Mouse (Mus musculus) cerebellum, adult 2 months (tissue): ENCODE results near the gene Nfatc2. TPM values are rescaled to one million over a fixed set of nuclear protein-coding genes. Genes with fewer than 3 reads are reported as not detected.
A peak's percentile ranks its signal among the peaks of the same experiment; 100 is the strongest.

ENCODE experiments used
- DNase-seq, 2 experiments: peaks; one replicate each; pipeline ENCODE4 v3.0.0; 2021
- H3K27ac ChIP-seq: fragments of 200-500 bp; 2 replicates; pipeline ENCODE4 v1.5.1; 2012; ENCODE audit warnings: low read length, control low read depth, inconsistent platforms; ENCODE audit not compliant: insufficient read depth
- H3K27me3 ChIP-seq: fragments of 200-500 bp; 2 replicates; pipeline ENCODE4 v1.6.1; 2012; ENCODE audit warnings: inconsistent platforms, mild to moderate bottlenecking, low read length, moderate library complexity; ENCODE audit not compliant: control insufficient read depth, insufficient read depth
- H3K4me1 ChIP-seq: fragments of 200-500 bp; 2 replicates; pipeline ENCODE4 v1.6.1; 2011; ENCODE audit warnings: low read length; ENCODE audit not compliant: control insufficient read depth, insufficient read depth
- H3K4me3 ChIP-seq: fragments of 200-500 bp; replicated peaks from 2 replicates; pipeline ENCODE3; 2011; ENCODE audit warnings: mild to moderate bottlenecking, low read depth, low read length, control low read depth; ENCODE audit not compliant: insufficient read depth
- CTCF ChIP-seq: fragments of 200-500 bp; IDR thresholded peaks from 2 replicates; pipeline ENCODE4 v1.5.1; 2011; ENCODE audit warnings: low read depth, mild to moderate bottlenecking, control low read depth, low read length, moderate library complexity, borderline replicate concordance; ENCODE audit not compliant: insufficient read depth
- POLR2A ChIP-seq: fragments of 200-500 bp; IDR thresholded peaks from 2 replicates; pipeline ENCODE4 v1.6.1; 2011; ENCODE audit warnings: low read length, control low read depth, borderline replicate concordance; ENCODE audit not compliant: insufficient read depth
- WGBS: fragments of 180-500 bp; shearing (Covaris S2); methylation state at CpG from one replicate; pipeline ENCODE4 v1.1.7; 2018; 5-methylcytosine and 5-hydroxymethylcytosine counted together
- polyA plus RNA-seq: library from polyadenylated mRNA; depleted of rRNA; stranded (reverse); fragments of >200 nt; gene quantifications from 2 replicates; pipeline ENCODE4 v1.2.3, GENCODE M21; 2012

The Nfatc2 gene
- polyA plus RNA-seq, 1 experiment, result 26.0 TPM

DNA sequence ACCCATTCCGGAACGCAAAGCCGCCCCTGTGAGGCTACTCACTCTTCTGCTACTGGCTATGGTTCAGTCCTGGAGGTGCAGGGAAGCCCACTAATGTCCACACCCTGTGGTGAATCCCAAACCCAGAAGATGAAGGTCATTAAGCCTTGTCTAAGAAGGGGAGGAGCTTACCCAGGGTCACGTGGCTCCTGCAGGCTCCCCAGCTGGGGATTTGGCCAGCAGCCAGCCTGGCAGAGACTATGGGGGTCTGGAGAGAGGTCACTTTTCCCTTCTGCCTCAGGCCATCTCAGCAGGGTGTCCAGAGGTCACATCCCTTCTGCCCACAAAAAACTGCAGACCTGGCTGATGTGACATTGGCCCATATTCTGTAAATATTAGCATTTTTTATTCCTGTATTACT, 153.9 kb downstream of the Nfatc2 start:
- no peak for DNase-seq
- 23% methylated on average over 4 of the region's 4 CpGs for WGBS
- no peaks in the 10 kb centered on the region for H3K4me1 ChIP-seq
- H3K4me3 ChIP-seq, result no peak overlapping the region
- no peak for TF ChIP-seq POLR2A
- TF ChIP-seq CTCF, result no peak
- H3K27ac ChIP-seq, result no peak overlapping the region
- H3K27me3 ChIP-seq, result no peaks in the 10 kb centered on the region; the same call in 1 of the 2 replicates

DNA sequence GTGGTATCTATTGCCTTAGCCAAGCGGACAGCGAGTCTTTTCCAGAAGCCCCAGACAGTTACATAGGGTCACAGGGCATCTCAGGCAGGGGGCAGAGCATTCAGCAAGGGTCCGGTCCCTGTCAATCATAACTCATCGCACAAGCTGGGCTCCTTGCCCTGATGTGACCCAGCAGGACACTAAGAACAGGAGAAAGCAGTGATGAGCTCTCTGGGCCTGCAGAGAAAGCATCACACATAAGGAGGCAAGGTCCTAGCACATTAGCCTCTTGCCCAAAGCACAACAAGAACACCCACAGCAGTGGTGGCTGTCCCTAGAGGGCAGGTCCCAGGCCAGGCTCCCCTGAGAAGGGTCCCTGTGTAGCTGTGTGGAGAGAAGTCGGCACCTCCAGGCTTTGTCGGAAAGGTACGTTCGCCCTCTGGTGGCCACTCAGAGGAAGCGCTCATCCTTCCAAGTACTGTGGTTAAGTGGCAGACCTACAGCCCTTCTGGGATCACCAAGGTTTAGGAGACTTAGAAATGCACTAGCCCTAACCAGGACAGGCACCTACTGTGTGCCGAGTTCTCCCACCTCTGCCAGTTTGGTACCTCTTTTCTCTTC, 156.1 kb downstream of the Nfatc2 start:
- Histone ChIP-seq H3K27ac (no peak overlapping the region), H3K4me3 (no peak overlapping the region), H3K27me3 (no peaks in the 10 kb centered on the region), H3K4me1 (peaks cover 8% of the 10 kb centered on the region)
- peak; percentile 44 to 59 for DNase-seq
- WGBS, result 22% methylated on average over 10 of the region's 10 CpGs
- TF ChIP-seq CTCF (peak; percentile 95), POLR2A (no peak)

DNA sequence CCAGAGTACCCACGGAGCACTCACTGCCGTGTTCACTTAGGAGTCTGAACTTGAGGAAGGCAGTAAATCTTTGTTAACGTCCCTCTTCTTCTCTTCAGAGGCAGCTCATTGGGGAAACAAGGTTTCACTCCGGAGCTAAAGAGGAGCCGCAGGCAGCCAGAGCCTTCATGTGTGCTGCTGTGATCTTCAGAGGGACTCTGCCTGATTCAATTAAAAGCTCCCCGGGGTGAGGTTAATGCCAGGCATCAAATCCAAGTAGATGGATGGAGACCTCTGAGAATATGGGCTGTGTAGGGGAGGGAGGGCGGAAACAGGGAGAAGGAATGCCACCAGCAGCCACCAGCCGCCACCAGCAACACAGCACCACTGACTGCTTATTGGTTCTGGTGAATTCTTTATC, 157.3 kb downstream of the Nfatc2 start:
- peaks cover 10% of the 10 kb centered on the region for H3K4me1 ChIP-seq
- H3K27ac ChIP-seq, result no peak overlapping the region
- H3K27me3 ChIP-seq, result no peaks in the 10 kb centered on the region
- TF ChIP-seq POLR2A (no peak), CTCF (no peak)
- 42% methylated on average over 8 of the region's 8 CpGs for WGBS
- DNase-seq, result no peak
- H3K4me3 ChIP-seq, result no peak overlapping the region

DNA sequence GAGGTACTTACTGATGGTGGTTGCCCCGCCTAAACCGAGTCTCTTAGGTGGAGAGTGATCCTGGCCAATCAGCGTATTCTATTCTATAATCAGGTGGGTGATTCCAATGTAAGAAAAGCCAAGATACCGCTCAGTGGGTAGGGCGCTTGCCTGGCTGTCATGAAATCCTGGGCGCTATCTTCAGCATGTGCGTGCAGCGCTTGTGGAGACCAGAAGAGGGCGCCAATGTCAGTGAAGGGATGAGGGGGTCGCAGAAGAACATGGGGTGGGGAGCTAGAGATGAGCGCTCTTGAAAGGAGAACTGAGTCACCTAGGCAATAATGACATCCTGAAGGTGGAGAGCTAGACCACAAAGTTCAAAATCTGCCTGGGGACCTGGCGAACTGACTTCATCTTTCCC, 160.0 kb downstream of the Nfatc2 start:
- Histone ChIP-seq H3K27me3 (no peaks in the 10 kb centered on the region), H3K27ac (no peak overlapping the region), H3K4me1 (peaks cover 10% of the 10 kb centered on the region), H3K4me3 (no peak overlapping the region)
- DNase-seq, result no peak
- 88% methylated on average over 12 of the region's 12 CpGs for WGBS
- TF ChIP-seq CTCF (0 out of 2 replicates have a peak, but pooled peaks have one; percentile 2), POLR2A (no peak)

DNA sequence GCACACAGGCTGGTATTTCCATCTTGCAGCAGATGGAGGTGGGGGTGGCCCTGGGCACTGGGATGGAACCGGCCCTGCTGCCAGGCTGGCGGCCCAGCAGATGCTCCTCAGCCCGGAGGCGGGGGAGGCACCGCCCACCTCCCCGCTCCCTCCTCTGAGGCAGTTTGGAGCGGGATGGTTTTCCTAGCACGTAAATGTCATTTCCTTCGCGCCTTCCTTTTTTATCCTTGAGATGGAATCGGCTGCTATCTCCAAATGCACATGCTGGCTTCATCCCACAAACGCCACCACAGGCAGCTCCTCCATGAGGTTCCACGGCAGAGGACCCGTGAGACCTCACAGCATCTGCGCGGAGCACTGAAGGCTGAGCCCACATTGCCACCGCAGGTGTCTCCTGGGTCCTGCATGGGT, 160.5 kb downstream of the Nfatc2 start:
- Histone ChIP-seq H3K27ac (no peak overlapping the region), H3K27me3 (no peaks in the 10 kb centered on the region), H3K4me3 (peak overlapping the region; percentile 32), H3K4me1 (peaks cover 10% of the 10 kb centered on the region)
- TF ChIP-seq CTCF, result no peak
- no peak for TF ChIP-seq POLR2A
- DNase-seq, result peak; percentile 50 to 73
- 13% methylated on average over 17 of the region's 17 CpGs for WGBS

DNA sequence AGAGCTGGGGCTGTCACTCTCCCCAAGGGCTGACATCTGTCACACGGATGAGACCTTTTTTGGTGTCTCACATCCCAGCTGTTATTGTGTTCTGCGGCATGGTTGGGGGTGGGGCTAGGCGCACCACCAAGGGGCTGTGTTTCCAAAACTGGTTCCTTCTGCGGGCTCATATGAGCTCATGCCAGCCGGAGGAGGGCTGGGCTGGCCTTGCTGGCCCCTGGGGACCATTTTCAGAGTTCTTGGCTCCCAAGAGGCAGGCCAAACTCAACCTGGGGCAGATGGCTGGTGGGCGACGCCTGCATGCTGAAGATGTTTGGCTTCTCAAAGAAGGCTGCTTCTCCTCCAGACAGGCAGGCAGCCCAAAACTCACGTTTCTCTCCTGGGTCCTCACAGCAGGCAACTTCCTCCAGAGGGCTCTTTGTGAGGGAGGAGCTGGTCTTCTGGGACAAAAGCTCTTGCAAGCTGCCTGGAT, 162.4 kb downstream of the Nfatc2 start:
- TF ChIP-seq CTCF (no peak), POLR2A (no peak)
- WGBS, result 41% methylated on average over 8 of the region's 8 CpGs
- Histone ChIP-seq H3K27me3 (no peaks in the 10 kb centered on the region), H3K4me3 (no peak overlapping the region), H3K27ac (no peak overlapping the region), H3K4me1 (peaks cover 10% of the 10 kb centered on the region)
- DNase-seq, result no peak

DNA sequence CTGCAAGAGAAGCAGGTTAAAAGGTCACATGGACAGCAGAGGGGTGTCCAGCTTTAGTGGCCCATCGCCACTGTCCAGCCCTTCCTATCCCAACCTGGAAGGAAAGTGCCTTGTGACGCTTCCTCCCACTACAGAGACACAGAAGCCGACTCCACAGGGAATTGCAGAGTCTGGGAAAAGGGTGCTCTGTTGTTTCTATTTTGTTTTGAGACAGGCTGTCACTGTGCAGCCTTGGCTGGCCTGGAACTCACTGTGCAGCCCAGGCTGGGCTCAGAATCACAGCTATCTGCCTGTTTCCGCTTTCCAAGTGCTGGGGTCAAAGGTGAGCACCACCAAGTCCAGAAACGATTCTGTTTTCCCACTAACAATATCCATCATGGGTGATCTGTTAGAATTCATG, 167.3 kb downstream of the Nfatc2 start:
- Histone ChIP-seq H3K27ac (no peak overlapping the region), H3K4me1 (peaks cover 7% of the 10 kb centered on the region), H3K27me3 (no peaks in the 10 kb centered on the region), H3K4me3 (no peak overlapping the region)
- TF ChIP-seq POLR2A (no peak), CTCF (no peak)
- no peak for DNase-seq
- 71% methylated on average over 5 of the region's 5 CpGs for WGBS

DNA sequence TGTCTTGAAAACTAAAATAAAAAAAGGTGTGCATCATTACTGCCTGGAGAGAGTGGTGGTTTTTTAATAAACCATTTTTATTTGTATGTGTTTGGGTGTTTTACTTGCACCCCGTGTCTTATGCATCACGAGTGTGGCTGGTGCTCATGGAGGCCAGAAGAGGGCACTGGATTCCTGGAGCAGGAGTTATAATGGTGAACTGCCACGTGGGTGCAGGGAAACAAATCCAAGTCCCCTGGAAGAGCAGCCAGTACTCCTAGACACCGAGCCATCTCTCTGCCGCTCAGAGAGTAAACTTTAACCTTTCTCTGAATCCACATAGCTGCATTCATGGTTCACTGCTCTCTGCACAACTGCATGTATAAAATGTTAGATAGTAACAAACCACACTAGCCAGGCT, 168.1 kb downstream of the Nfatc2 start:
- peaks cover 7% of the 10 kb centered on the region for H3K4me1 ChIP-seq
- H3K27ac ChIP-seq, result no peak overlapping the region
- WGBS, result 62% methylated on average over 5 of the region's 5 CpGs
- H3K4me3 ChIP-seq, result no peak overlapping the region
- no peaks in the 10 kb centered on the region for H3K27me3 ChIP-seq
- no peak for TF ChIP-seq POLR2A
- TF ChIP-seq CTCF, result no peak
- no peak for DNase-seq
